Mouse (Mus musculus) cerebellum, postnatal 4 days (tissue): Measurements from ENCODE around the gene Ttc34.

Experiments used
- DNase-seq, 2 experiments: peaks; one replicate each; pipeline ENCODE4 v3.0.0; 2022; ENCODE audit warnings: low spot score in 2 of 2, mixed read lengths in 1 of 2

Ttc34 gene

DNA sequence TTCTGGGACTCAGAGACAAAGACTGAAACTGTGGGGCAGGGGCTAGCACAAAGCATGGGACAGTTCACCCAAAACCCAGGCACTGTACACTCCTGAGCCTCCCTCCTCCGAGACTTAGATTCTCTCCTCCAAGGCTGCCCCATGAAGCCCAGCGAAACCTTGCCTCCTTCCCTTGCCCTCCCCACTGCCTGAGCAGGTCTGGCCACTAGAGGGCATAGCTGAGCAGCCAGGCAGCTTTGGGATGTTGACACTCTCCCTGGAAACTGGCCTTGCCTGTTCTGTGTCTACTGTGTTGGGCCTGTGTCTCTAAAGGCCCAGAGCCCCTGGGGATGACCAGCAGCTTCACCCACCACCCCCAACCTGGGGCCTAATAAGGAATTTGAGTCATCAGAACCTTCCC, at the start of gene Ttc34:
Gene Ttc34, plus strand, starts transcription at position 290 of the 400 bp plus-strand sequence.
- DNase-seq: peak in 1 of 2 experiments; percentile 52

DNA sequence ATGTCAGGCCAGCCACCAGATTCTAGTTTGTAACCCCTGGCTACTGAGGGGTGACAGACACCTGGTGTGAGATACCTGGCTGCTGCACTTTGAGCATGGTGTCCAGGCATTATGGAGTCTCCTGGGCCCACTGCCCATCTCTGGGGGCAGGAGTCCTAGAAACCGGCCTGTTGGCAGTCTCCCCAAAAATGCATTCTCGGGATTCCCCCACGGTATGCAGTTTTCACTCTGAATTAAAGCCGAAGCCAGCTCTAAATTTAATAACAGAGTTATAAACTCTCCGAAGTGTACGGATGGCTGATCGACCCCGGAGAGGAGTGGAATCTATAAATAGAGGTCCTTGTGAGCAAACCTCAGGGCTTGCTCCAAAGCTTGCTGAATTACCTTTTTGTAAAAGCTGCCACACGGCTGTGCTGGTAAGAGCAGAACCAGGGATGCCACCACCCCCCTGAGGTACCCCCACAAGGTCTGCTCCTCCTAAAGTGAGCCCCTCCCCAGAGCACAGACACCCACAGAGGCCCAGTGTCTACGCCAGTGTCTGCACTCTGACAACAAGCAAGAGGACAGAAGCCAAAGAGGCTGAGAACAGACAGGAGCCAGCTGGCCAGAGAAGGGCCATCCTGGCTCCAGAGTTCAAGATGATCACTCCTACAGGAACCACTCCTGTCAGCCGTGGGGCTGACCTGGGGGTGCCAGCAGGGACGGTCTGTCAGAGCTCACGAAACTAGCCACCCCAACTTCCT, 49.1 kb upstream of the Ttc34 start:
- DNase-seq: no peak

DNA sequence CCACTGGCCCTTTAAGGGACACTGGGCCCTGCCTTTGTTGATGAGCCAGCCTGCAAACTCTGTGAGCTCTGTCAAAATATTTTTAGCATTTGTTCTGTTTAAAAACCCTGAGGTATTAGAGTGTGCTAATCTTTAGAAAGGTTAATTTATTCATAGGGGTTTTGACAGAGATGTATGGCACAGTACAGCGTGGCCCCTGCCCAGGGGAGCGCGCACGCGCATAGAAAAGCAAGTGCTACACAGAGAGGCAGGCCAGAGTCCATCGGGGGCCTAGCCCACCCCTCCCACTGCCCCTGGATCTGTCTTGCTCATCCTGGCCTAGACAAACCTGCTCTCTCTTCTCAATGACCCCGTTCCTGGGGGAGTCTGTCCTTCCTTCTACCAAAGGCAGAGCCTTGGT, 45.4 kb upstream of the Ttc34 start:
- no peak for DNase-seq

DNA sequence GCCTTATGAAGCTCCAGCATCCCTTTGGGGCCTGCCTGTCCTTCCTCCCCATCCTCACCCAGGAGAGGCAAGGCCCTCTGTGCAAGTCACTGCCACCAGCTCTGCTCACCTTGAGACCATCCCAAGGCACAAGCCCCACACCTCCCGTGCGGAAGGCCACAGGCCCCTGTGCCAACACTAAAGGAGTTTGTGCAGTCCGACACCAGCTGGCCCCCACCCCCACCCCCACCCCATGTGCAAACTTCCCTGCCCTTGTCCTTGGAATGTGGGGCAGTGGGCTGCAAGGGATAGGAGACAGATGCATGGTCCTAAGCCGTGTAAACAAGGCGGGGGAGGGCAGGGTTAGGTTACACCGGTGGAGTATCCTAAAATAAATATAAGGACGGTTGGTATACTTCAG, 43.8 kb upstream of the Ttc34 start:
- no peak for DNase-seq

DNA sequence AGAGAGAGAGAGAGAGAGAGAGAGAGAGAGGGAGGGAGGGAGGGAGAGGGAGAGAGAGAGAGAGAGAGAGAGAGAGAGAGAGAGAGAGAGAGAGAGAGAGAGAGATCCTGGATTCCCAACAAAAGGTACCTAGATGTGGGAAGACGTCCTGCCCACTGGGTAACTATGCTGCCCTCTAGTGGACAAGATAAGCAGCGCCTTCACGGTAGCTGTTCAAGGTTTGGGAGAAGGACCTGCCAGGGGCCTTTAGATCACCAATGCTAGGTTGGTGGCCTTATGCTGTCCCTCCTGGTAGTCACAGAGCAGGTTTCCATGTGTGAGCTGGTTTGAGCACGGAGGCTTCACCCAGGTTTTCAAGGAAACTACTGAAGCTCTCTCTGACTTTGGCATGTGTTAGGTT, 39.4 kb upstream of the Ttc34 start:
- peak in 1 of 2 experiments; percentile 56 for DNase-seq

DNA sequence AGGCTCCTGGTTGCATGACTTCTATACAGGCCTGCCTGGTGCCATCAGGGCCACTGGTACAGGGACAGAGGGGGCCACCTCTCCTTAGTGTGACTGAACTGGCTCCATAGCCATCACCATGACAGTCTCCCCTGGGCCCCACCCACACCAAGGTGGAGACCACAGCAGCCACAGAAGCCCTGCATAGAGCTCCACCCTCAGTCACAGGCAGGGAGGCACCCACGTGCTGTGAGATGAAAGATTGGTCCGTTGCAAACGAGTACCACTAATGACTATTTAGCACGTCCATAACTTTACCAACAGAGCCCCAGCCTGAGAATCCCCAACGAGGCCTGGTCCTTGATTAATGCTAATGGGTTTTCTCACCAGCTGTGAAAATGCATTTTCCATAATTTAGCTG, 36.7 kb upstream of the Ttc34 start:
- DNase-seq: no peak

DNA sequence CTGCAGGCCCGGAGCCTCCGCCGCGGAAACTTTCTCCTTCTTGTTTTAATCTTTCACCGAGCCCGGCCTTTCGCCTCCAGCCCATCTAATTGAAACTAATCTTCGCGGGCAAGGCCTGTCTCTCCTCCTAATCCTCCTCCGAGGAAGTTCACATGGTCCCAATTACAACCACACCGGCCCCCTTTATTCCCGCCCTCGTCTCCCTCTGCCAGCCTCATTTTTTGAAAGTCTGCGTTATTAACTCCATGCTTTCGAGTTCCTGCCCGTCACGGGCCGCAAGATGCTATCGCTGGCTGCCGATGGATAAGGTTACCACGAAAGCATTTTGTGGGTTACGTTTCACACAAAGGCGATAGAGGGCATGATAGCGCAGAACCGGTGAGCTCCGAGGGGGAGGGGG, 35.0 kb upstream of the Ttc34 start:
- DNase-seq: no peak

DNA sequence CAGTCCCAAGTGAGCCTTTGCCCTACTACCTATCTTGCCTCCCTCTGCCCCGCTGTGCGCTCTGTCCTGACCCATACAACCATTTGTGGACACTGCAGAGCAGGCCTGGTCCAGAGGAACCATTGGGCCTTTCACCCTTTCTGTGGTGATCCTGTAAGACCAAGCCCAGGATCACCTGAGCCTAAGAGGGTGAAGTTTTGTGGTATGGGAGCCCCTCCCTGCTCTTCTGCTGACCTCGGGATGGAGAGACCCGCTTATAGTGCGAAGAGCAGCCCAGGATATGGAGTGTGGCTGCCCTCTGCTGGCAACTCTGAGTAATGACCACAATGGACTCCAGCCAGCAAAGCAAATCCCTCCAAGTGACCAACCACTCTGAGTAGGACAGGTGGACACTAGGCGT, 11.6 kb upstream of the Ttc34 start:
- DNase-seq: peak; percentile 45 to 74

DNA sequence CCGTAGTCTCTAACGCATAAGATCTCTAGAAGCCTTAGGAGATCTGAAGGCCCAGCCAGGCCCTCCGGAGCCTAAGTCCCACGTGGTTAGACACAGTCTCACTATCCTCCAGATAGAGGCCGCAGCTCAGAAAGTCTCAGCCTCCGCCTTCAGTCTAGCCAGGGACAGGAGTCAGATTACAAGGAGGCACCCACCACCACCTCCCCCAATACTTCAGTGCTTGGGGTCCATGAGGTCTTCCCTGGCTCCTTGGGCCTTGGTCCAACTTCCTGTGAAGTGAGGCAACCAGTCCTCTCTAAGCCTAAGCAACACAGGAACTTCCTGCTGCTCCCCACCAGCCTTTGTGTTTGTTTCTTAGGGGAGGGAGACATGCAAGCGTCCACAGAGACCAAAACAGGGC, 11.0 kb upstream of the Ttc34 start:
- DNase-seq: no peak

DNA sequence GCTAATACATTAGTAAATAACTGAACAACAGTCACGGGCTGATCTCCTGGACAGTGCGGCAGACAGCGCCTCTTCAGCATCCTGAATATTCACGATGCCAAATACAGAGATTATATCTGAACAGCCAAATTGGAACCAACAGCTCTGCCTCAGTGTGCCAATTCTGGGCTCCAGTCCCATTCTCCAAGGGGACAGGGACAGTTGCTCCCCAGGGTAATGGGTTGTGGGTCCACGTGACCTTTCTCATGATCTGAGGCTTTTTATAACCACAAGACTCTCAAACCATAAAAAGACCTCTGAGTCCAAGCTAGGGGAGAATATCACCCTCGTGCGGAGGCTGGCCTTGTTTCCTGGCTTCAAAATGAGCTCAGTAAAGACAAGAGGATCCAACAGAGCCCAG, 10.1 kb upstream of the Ttc34 start:
- no peak for DNase-seq

DNA sequence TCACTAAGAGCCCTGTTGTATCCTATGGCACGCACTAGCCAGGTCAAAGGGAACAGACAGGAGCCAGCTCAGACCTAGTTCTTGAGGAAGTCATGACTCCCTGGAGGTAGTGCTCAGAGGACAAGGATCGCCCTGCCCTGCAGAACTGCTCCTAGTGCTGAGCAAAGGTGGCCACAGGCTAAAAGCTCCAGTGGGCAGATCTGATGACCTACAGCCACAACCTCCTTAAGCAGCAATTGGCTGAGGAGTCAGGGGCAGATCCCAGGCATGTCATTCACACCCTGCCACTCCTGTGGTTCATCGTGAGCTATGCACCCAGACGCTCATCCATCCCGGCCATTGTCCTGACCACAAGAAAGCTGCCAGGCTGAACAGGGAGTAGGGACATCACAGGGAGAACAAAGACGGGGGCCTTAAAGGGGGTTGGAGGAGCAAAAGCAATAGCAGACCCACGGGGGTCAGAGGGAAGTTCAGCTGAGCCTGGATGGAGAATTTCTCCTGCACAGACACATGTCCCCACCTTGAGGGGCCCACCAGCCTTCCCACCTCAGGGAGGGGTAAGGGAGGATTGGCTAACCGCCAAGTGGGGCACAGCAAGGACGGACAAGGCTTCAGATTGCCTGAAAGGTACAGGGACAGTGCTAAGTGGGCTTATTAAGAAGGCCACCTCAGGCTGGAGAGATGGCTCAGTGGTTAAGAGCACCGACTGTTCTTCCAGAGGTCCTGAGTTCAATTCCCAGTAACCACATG, 9.2 kb upstream of the Ttc34 start:
- no peak for DNase-seq

DNA sequence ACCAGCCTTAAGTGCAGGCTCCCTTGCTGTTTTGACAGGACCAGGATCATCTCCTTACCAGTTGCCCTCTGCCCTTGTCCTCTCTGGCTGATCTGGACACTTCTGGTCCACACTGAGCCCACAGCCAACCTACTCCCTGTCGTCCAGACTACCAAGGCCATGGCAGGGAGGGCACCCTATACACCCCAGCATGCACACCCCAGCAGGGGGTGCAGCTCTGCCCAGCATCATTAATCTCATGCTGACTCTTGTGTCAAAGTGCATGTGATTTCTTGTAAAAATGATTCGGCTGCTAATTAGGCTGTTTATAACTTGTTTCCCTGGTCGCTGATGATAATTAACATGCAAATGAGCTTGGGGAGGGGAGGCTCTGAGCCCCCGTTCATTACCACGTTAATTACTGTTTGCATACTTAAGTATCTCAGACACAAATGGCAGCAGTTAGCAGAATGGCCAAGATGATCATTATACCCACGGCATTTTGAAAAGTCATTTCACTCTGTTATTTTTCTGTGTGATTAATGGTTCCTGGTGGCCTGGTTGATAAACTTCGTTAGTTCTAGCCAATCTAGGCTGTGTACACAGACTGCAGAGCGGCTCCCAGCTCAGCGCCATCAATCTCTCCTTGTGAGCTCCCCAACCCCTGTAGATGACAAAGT, 5.2 kb upstream of the Ttc34 start:
- no peak for DNase-seq

DNA sequence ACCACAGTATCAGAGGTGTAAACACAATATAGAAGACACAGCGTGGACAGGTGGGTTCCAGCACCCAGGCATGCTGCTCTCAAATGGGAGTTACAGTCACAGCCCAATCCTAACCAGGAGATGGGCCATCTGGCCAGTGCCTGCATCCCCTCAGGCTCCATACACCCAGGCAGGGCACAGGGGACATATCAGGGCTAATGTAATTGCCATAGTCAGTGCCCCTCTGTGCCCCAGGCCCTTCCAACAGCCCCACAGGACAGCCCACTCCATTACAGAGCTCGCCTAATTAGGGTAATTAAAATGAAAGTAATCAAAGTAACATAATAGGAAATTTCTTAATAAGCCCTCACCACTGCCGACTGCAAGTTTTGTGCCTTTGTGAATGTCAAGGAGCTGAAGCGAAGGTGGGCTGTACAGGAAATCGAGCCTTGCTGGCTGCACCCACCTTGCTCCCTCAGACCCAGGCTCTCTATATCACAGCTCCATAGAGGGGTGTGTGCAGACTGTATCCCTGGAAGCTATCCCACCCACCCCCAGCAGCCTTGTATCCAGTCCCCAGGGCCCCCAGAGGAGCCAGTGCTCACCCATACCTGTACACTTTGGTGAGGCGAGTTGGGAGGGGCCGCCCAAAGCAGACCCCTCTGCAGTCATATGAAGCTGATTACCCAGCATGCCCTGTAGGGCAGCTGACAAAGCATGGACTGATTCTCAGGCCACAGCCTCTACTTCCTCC, 910 bp upstream of the Ttc34 start:
- DNase-seq: no peak

DNA sequence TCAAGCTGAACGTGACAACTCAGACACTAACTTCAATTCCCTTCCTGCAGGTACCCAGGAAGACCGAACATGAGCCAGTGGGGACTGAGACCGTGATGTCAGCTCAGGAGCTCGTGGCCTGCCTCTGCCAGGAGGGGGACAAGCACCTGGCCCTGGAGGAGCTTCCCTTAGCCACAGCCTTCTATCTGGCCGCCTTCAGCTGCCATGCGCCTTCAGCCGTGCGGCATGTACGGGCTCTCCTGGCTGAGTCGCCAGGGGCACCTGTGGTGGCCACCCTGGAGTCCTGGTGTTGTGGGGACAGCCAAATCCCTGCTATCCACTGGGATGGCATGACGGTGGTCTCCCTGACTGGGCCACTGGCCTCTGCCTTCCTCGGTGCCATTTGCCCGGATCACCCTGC, 1.5 kb downstream of the Ttc34 start:
- no peak for DNase-seq

DNA sequence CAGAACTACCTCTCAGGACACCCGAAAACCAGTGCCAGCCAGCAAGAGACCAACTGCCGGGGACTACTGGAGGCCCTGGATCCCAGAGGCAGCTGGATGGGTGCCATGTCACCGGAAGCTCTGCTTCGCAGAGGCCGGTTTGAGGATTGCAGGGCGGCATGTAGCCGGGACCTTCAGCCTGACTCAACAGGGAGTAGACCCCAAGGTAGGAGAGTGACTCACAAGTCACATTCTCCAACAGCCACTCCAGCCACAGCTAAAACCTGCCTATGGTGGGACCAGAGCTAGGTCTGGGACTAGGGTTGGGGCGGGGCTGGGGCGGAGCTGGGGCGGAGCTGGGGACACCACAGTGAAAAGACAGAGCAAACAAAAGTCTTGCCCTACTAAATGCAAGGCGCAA, 2.1 kb downstream of the Ttc34 start:
- no peak for DNase-seq

DNA sequence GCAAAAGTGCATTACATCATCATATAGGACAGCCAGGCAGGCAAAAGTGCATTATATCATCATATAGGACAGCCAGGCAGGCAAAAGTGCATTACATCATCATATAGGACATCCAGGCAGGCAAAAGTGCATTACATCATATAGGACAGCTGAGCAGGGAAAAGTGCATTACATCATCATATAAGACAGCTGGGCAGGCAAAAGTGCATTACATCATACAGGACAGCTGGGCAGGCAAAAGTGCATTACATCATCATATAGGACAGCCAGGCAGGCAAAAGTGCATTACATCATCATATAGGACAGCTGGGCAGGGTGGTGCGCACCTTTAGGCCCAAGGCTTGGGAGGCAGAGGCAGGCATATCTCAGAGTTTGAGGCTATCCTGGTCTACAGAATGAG, 15.4 kb downstream of the Ttc34 start:
- no peak for DNase-seq

DNA sequence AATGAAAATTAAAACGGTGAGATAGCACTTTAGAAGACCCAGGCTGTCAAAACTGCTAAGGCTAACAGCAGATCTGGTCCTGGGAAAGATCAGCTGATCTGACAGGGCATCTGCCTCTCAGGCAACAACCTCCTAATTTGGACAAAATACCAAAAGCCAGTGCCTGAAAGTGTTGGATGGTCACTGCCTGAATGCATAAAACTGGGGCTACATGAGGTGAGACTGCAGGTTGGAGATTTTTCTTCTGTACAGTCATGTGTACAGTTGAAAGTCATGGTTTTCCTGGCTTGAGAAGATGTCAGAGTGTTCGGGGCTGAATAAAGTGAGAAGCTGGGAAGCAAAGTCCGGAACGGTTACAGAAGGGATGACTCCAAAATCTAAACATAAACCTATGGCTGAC, 16.6 kb downstream of the Ttc34 start:
- DNase-seq: no peak

DNA sequence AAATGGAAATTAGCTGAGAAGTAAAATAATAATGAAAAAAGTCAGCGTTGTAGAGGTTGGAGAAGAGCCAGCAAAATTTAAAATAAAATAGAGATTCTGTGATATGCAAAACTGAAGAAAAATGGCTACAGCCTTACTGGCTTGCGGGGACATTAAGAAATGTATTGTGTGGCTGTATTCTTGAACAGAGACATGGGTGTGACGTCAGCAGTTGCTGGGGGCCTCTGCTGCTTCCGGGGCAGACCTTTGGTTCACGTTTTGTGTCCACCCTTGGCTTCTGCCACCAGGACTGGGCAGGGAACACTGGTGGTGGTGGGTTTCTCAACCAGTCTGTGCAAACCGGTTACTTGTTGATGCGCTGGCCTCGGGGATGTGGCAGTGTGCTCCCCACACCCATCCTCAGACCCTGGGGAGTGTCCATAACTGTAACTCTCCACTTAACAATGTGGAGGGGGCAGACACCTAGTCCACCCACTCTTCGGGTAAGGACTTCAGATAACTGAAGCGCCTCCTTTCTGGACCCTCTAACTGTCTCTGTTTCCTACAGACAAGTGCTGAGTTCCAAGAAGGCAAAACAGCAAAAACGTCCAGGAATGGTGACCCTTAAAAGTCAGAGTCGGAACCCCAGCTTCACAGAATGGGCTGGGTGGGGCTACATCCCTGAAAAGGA, 17.6 kb downstream of the Ttc34 start:
- DNase-seq: no peak

DNA sequence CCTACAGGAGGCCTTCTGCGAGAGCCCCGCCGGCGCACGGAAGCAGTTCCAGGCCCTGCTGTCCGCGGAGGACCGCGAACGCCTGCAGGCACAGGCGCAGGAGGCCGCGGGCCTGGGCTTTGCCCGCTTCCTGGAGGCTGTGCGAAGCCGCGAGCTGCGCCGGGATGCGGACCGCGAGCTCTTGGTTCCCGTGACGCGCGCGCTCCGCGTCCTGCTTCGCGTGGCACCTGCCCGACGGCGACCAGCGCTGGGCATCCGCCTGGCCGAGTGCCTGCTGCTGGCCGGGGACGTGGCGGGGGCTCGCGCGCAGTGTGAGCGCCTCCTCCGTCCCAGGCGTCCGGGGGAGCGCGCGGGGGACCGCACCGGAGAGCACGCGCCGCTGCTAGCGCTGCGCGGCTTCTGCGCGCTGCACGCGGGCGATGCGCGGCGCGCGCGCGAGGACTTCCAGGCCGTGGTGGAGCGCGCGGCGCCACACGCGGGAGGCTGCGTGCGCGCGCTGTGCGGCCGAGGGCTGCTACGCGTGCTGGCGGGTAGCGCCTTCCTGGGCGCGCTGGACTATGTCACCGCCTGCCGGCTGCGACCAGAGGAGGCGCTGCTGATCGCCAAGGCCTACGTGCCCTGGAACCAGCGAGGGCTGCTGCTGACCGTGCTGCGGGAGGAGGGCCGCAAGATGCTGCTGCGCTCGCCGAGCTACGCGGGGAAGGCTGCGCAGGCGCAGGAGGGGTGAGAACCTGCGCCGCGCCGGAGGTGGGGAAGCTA, 18.6 kb downstream of the Ttc34 start:
- peak; percentile 75 to 93 for DNase-seq

DNA sequence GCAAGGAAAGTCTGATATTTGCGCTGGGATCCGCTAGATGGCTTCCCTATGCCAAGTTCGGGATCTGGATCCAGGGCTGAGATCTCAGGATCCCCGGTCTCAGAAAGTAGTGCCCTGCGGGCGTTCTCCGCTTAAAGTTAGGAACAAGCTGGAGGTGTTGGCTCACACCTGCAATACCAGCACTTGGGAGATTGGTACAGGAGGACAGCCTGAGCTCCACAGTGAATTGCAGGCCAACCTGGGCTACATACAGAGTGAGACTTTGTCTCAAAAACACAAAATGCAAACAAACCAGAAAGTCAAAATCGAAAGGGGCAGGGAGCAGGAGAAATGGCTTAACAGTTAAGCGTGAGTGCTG, 19.2 kb downstream of the Ttc34 start:
- no peak for DNase-seq

DNA sequence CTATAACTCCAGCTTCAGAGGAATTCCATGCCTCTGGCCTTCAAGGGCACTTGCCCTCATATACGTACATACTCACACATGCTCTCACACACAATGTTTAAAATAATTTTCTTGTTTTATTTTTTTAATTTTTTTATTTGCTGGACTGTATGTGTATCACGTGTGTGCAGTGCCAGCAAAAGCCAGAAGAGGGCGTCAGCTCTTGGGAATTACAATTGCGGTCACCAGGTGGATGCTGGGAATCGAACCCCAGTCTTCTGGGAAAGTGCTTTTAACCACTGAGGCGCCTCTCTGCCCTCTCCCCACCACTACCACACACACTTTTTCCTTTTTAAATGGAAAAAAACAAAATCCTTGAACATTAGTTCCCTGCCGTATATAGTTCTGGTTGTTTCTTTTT, 19.6 kb downstream of the Ttc34 start:
- no peak for DNase-seq
